Comparison of ENCODE assay signal across 22 mouse cellular contexts in genomic region chr2:16651713-16652112, GRCm38 (mm10).
"Had no signal": no experiment of that assay in that cellular context is flagged by ENCODE, and none has a peak within 500 bp of the region (broad histone marks: within the 10 kb centered on the region; RNA-seq: fewer than 3 reads in every experiment).

No protein-coding gene starts in this region.

- DNase-seq: heart, postnatal 10 days; heart, postnatal 14 days; heart, postnatal 36 days; heart, postnatal 4 days; kidney, adult 11 months; kidney, adult 18-20 months; kidney, adult 2 months; kidney, adult 8-10 months; kidney, adult 9 months; kidney, postnatal 10 days; kidney, postnatal 14 days; kidney, postnatal 25 days; kidney, postnatal 36 days; kidney, postnatal 4 days; layer of hippocampus, adult 9-11 months; layer of hippocampus, postnatal 36 days had no signal

- ATAC-seq: hindbrain, embryonic 16.5 days; hindbrain, postnatal 0 days; inflammation-experienced regulatory T-cells, adult 6 months; intestine, embryonic 15.5 days; intestine, embryonic 16.5 days; intestine, postnatal 0 days had no signal
